Mouse (Mus musculus): ENCODE data around the gene Cradd.

DNA sequence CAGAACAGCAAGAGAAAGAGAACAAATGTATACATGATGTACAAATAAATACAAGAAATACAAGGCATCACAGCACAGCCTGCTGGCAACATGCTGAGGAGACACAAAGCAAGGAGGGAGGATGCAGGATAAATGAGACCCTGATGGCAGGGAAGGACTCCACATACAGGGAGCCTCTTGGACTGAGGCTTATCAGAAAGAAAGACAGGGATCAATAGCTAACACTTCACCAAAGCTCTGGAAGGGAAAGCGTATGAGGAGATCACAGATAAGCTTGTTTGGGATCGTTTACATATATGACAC is 78.3 kb downstream of the Cradd start:
- TF ChIP-seq EP300 (IDR thresholded peaks at IDR 0.05; ENCODE audit: low read depth) (no peak), CTCF (IDR thresholded peaks at IDR 0.05; ENCODE audit: low read depth) (0 out of 2 replicates have a peak, but pooled peaks have one; percentile 15)
